Mouse (Mus musculus) heart, embryonic 15.5 days (tissue): ENCODE data around the gene Myh10. TPM values are rescaled to one million over a fixed set of nuclear protein-coding genes. Genes with fewer than 3 reads are reported as not detected.

Experiments used
- ATAC-seq: fragments of 200-750 bp; cut with Nextera tagmentation; replicated peaks from 2 replicates; pipeline ENCODE4 v1.8.0; 2017; ENCODE audit warnings: low read depth, moderate TSS enrichment; ENCODE audit not compliant: insufficient number of reproducible peaks, insufficient read depth, low FRiP score
- H3K27ac ChIP-seq: fragments of 300-500 bp; sonication (generic); 2 replicates; pipeline ENCODE4 v1.5.1; 2015; ENCODE audit warnings: mild to moderate bottlenecking, inconsistent platforms
- H3K27me3 ChIP-seq: fragments of 300-500 bp; sonication (generic); 2 replicates; pipeline ENCODE4 v1.6.1; 2015; ENCODE audit warnings: inconsistent platforms
- H3K36me3 ChIP-seq: fragments of 300-500 bp; sonication (generic); 2 replicates; pipeline ENCODE4 v1.6.1; 2015; ENCODE audit warnings: mild to moderate bottlenecking, inconsistent platforms
- H3K4me1 ChIP-seq: fragments of 300-500 bp; sonication (generic); replicated peaks from 2 replicates; pipeline ENCODE4 v1.6.1; 2015; ENCODE audit warnings: inconsistent platforms
- H3K4me2 ChIP-seq: fragments of 300-500 bp; sonication (generic); 2 replicates; pipeline ENCODE4 v1.6.1; 2015; ENCODE audit warnings: inconsistent platforms, mild to moderate bottlenecking, moderate library complexity
- H3K4me3 ChIP-seq: fragments of 300-500 bp; sonication (generic); 2 replicates; pipeline ENCODE4 v1.5.1; 2015; ENCODE audit warnings: mild to moderate bottlenecking, inconsistent platforms
- H3K9ac ChIP-seq: fragments of 300-500 bp; sonication (generic); 2 replicates; pipeline ENCODE4 v1.6.1; 2015; ENCODE audit warnings: mild to moderate bottlenecking, inconsistent platforms
- H3K9me3 ChIP-seq: fragments of 300-500 bp; sonication (generic); replicated peaks from 2 replicates; pipeline ENCODE4 v1.6.1; 2016; ENCODE audit warnings: inconsistent platforms
- WGBS: fragments of 180-500 bp; shearing (Covaris S2); methylation state at CpG from one replicate; pipeline ENCODE4 v1.1.7; 2015; ENCODE audit warnings: mixed read lengths; 5-methylcytosine and 5-hydroxymethylcytosine counted together
- polyA plus RNA-seq: library from polyadenylated mRNA; unstranded; fragments of >200 nt; fragmentation: Nextera tagmentation; extraction: Ambion mirVana; gene quantifications from 2 replicates; pipeline ENCODE4 v1.2.1, GENCODE M21; 2015

Gene Myh10
- 90.9 and 110 TPM in 2 replicates for polyA plus RNA-seq

- Histone ChIP-seq H3K9me3 (no peaks in the 10 kb centered on the region), H3K4me3 (peak within 1 kb of the TSS; percentile 97), H3K27ac (peak within 1 kb of the TSS; percentile 100), H3K9ac (peak within 1 kb of the TSS; percentile 96), H3K27me3 (no peaks in the 10 kb centered on the region), H3K4me1 (peaks cover 17% of the 10 kb centered on the region), H3K36me3 (no peaks in the 10 kb centered on the region), H3K4me2 (peak within 1 kb of the TSS; percentile 90)
- ATAC-seq, result peak; percentile 99
- under 1% methylated on average over 51 of the region's 51 CpGs for WGBS
Observed at GRCm38 (mm10) chr11:68691321-68692009, at the start of gene Myh10. TSS of gene Myh10 (plus strand) at chr11:68691559.

GRCm38 (mm10) chr11:68644781-68645180 is 46.6 kb upstream of the Myh10 start:
- Histone ChIP-seq H3K9ac (no peak overlapping the region), H3K27ac (peak overlapping the region; percentile 6; the same call in 1 of the 2 replicates), H3K27me3 (no peaks in the 10 kb centered on the region), H3K4me2 (no peak overlapping the region), H3K4me3 (no peak overlapping the region), H3K36me3 (no peaks in the 10 kb centered on the region), H3K4me1 (peaks cover 24% of the 10 kb centered on the region), H3K9me3 (no peaks in the 10 kb centered on the region)
- no peak for ATAC-seq
- WGBS, result 35% methylated on average over 6 of the region's 6 CpGs

- H3K27ac ChIP-seq, result no peak overlapping the region
- no peak overlapping the region for H3K9ac ChIP-seq
- no peaks in the 10 kb centered on the region for H3K9me3 ChIP-seq
- no peak overlapping the region for H3K4me2 ChIP-seq
- peaks cover 23% of the 10 kb centered on the region for H3K4me1 ChIP-seq
- no peaks in the 10 kb centered on the region for H3K27me3 ChIP-seq
- WGBS, result 64% methylated on average over 5 of the region's 5 CpGs
- ATAC-seq, result no peak
- no peak overlapping the region for H3K4me3 ChIP-seq
- no peaks in the 10 kb centered on the region for H3K36me3 ChIP-seq
Observed at GRCm38 (mm10) chr11:68647808-68648207, 43.6 kb upstream of the Myh10 start.

GRCm38 (mm10) chr11:68648385-68649148 is 42.8 kb upstream of the Myh10 start:
- H3K4me3 ChIP-seq, result no peak overlapping the region
- 64% methylated on average over 15 of the region's 16 CpGs for WGBS
- H3K36me3 ChIP-seq, result no peaks in the 10 kb centered on the region
- no peak overlapping the region for H3K9ac ChIP-seq
- H3K4me1 ChIP-seq, result peaks cover 23% of the 10 kb centered on the region
- H3K9me3 ChIP-seq, result no peaks in the 10 kb centered on the region
- H3K4me2 ChIP-seq, result no peak overlapping the region
- H3K27me3 ChIP-seq, result no peaks in the 10 kb centered on the region
- no peak overlapping the region for H3K27ac ChIP-seq
- no peak for ATAC-seq

- H3K27me3 ChIP-seq, result no peaks in the 10 kb centered on the region
- H3K4me1 ChIP-seq, result peaks cover 30% of the 10 kb centered on the region
- no peak overlapping the region for H3K4me3 ChIP-seq
- no peak overlapping the region for H3K9ac ChIP-seq
- no peaks in the 10 kb centered on the region for H3K9me3 ChIP-seq
- no peak for ATAC-seq
- H3K4me2 ChIP-seq, result no peak overlapping the region
- H3K27ac ChIP-seq, result no peak overlapping the region
- 70% methylated on average over 2 of the region's 2 CpGs for WGBS
- H3K36me3 ChIP-seq, result no peaks in the 10 kb centered on the region
Observed at GRCm38 (mm10) chr11:68651518-68651917, 39.8 kb upstream of the Myh10 start.

- 80% methylated on average over 1 of the region's 1 CpGs for WGBS
- no peak for ATAC-seq
- Histone ChIP-seq H3K4me2 (no peak overlapping the region), H3K9me3 (no peaks in the 10 kb centered on the region), H3K27ac (peak overlapping the region; percentile 73), H3K27me3 (no peaks in the 10 kb centered on the region), H3K4me3 (no peak overlapping the region), H3K4me1 (peaks cover 44% of the 10 kb centered on the region), H3K9ac (no peak overlapping the region), H3K36me3 (no peaks in the 10 kb centered on the region)
Observed at GRCm38 (mm10) chr11:68655524-68655923, 35.8 kb upstream of the Myh10 start.

GRCm38 (mm10) chr11:68656887-68657685 is 34.3 kb upstream of the Myh10 start:
- no peaks in the 10 kb centered on the region for H3K9me3 ChIP-seq
- H3K4me1 ChIP-seq, result peaks cover 44% of the 10 kb centered on the region
- 25% methylated on average over 6 of the region's 6 CpGs for WGBS
- no peaks in the 10 kb centered on the region for H3K36me3 ChIP-seq
- no peak overlapping the region for H3K4me2 ChIP-seq
- no peaks in the 10 kb centered on the region for H3K27me3 ChIP-seq
- H3K27ac ChIP-seq, result peak overlapping the region; percentile 87
- no peak overlapping the region for H3K4me3 ChIP-seq
- no peak overlapping the region for H3K9ac ChIP-seq
- ATAC-seq, result no peak

GRCm38 (mm10) chr11:68657811-68658210 is 33.5 kb upstream of the Myh10 start:
- Histone ChIP-seq H3K27ac (peak overlapping the region; percentile 87), H3K9ac (no peak overlapping the region), H3K27me3 (no peaks in the 10 kb centered on the region), H3K9me3 (no peaks in the 10 kb centered on the region), H3K4me3 (no peak overlapping the region), H3K36me3 (no peaks in the 10 kb centered on the region), H3K4me1 (peaks cover 44% of the 10 kb centered on the region), H3K4me2 (peak overlapping the region; percentile 23; the same call in 1 of the 2 replicates)
- WGBS, result 7% methylated on average over 9 of the region's 9 CpGs
- ATAC-seq, result peak; percentile 94

- H3K36me3 ChIP-seq, result no peaks in the 10 kb centered on the region
- ATAC-seq, result no peak; the same call in 1 of the 2 replicates
Observed at GRCm38 (mm10) chr11:68665331-68665730, 26.0 kb upstream of the Myh10 start.

GRCm38 (mm10) chr11:68666210-68666609 is 25.1 kb upstream of the Myh10 start:
- Histone ChIP-seq H3K4me1 (peaks cover 5% of the 10 kb centered on the region; the same call in 1 of the 2 replicates), H3K4me3 (no peak overlapping the region), H3K9ac (no peak overlapping the region), H3K36me3 (no peaks in the 10 kb centered on the region), H3K27ac (no peak overlapping the region), H3K4me2 (no peak overlapping the region), H3K27me3 (no peaks in the 10 kb centered on the region), H3K9me3 (no peaks in the 10 kb centered on the region)
- no peak for ATAC-seq
- WGBS, result 69% methylated on average over 2 of the region's 2 CpGs

More at GRCm38 (mm10) chr11:68665331-68665730, 26.0 kb upstream of the Myh10 start:
- H3K4me2 ChIP-seq, result no peak overlapping the region
- peaks cover 5% of the 10 kb centered on the region; the same call in 1 of the 2 replicates for H3K4me1 ChIP-seq
- H3K9me3 ChIP-seq, result no peaks in the 10 kb centered on the region
- H3K4me3 ChIP-seq, result no peak overlapping the region
- no peaks in the 10 kb centered on the region for H3K27me3 ChIP-seq
- no peak overlapping the region for H3K9ac ChIP-seq
- 45% methylated on average over 2 of the region's 2 CpGs for WGBS
- peak overlapping the region; percentile 61 for H3K27ac ChIP-seq
